Mouse (Mus musculus) G1E (cell line): ENCODE measurements at regions not wholly inside any gene's neighbourhood (a gene's known extent, or its start where the extent isn't known, plus 50 kb on each side); places are given as distances from the start of the nearest gene placed in this dataset.

Source experiments
- CTCF ChIP-seq: IDR thresholded peaks from 2 replicates; pipeline ENCODE4 v1.5.1; 2012; ENCODE audit warnings: low read depth, low read length, inconsistent platforms, mixed read lengths
- POLR2AphosphoS5 ChIP-seq: IDR thresholded peaks from 2 replicates; pipeline ENCODE4 v1.6.1; 2012; ENCODE audit warnings: low read depth, low read length, inconsistent platforms; ENCODE audit not compliant: insufficient replicate concordance

DNA sequence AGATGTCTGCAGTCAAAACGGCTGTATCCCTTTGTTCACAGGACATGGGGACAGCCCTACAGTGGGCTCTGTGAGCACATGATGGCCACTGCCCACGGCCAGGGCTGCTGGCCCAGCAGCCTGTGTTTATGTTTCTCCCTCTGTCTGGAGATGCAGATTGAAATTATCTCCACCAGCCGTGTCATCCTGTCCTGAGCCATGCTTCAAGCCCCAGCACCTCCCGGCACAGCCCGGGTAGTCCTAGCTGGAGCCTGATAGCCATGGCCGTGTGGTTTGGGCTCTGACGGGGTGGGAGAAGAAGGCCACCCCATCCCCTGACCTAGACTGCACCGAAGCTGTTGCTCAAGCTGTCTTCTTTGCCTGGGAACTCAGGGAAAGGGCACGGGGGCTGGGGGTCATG lies 113.2 kb upstream of the Mrps22 start:
- TF ChIP-seq CTCF (no peak), POLR2AphosphoS5 (no peak)
